Mouse (Mus musculus) R1 (cell line): ENCODE measurements at regions not wholly inside any gene's neighbourhood (a gene's known extent, or its start where the extent isn't known, plus 50 kb on each side); places are given as distances from the start of the nearest gene placed in this dataset.

Experiments
- DNase-seq: peaks from one replicate; pipeline ENCODE4 v3.0.0-alpha.2; 2018; ENCODE audit warnings: low read depth, low spot score

DNA sequence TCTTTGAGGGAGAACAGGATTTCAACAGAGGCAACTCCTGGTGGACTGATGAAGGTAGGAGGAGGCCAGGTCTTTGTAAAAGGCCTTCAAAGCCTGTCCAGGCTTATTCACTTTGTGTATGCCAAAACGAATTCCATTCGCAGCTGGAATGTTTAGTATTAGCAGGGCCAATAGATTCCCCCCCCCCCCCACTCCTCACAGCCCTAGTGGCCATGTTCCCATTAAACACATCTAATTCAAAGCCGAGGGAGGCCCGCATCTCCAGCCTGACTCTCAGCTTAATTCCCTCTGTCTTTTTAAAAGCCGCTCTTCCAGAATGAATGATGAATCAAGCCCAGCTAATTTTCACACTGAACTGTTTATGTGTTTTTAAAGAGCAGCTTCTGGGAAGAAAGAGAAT lies 205.5 kb downstream of the Etnk1 start:
- no peak for DNase-seq

DNA sequence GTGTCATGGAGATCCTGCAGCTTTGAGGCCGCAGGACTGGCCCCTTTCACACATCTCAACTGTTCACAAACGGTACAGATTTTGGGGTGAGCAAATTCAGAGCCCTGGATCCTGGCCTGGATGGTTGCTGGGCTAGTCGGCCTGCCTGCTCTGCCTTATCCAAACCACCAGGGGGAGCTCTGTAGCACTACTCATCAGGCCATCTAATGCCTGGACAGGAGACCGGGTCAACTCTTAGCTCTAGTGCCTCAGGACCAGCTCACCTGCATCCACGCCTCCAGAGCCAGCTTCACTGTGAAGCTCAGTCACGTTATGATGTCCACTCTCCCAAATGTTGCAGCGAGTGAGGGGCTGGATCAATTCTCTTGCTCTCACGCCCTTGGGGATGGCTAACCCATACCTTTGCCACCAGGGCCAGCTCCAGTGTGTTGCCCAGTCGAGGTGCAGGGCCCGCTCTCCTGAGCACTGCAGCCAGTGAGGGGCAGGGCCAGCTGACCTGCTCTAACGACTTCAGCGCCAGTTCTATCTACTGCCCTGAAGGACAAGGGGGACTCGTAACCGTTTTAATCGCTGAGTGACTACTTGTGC lies 206.8 kb downstream of the Etnk1 start:
- peak; percentile 68 for DNase-seq

DNA sequence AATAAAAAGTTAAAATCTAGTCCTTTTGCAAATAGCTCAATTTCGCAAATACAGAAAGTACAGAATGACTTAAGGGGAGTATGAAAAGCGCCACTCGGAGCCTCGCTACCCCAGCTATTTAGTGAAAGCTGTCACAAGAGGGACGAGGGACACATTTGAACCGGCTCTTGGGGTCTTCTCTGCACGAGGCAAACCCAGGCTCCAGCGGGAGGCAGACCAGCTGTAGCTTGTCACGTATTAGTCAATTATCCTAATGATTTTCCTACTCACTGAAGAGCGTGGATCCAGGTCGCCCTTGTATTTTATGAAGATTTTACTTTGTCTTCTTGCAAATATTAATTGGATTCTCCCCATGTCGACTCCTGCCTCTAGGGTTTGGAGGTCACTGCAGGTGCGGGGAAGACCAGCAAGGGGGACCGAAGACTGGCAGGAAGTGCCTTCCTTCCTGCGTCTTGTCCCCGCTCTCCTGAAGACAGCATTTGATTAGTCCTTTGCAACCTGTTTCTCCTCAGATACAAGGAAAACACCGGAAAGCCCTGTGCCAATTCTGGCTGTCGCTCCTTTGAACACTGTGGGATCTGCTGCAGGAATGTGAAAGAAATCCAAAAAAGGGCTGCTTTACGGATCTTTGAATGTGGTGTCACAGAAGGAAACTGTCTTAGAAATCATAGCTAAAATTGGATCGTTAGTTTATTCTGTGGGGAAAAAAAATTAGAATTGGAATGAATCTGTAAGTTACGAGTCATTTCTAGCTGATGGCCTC lies 209.1 kb downstream of the Etnk1 start:
- DNase-seq: no peak

DNA sequence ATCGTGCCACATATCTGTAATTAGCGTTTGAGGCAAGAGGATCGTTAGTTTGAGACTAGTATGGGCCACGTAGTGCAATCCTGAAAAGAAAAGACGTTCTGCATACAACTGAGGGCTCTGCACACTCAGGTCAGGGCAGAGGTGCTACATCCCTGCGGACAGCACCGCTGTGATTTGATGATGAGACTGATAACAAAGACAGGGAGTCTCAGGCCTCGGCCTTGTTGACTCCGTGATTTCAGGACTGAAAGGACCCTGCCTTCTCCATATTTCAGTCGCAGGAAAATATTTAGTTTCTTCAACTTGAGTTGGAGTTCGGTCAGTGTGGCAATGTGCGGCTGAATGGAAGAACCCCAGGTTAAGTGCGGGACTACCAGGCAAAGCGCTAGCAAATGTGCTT lies 210.1 kb downstream of the Etnk1 start:
- no peak for DNase-seq

DNA sequence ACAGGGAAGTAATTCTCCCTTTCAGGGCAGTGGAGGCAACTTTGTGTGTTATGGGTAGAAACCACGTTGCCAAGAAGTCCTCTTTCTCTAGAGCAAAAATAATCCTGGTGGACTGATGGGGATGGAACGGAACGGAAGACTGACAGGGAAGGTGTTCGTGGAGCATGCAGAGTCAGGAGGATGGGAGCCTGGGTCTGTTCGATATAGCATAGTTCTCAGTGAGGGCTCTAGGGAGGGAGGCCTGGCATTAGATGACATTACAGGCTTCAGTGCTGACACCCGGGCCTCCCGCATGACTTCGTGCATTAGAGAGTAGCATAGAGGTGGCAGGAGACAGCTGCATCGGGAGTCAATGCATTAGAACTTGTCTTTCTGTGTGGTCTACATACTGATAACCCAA lies 211.1 kb downstream of the Etnk1 start:
- no peak for DNase-seq

DNA sequence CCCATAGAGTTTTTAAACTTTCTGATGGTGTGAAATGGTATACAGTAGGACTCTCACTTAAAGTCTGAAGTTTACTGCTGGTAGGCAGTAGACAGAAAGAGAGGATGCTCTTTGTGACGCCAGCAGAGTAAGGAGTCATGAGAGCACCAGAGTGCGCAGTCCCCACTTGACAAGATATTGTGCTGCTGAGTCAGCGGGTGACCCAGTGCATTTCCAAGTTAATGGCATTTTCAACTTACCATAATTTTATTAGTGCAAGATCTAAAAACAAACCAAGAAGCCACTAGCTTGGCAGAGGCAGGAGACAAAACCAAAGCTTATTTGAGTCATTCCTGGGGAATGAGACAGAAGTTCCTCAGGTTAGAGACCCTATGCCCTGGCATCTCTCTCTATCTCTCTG lies 213.5 kb downstream of the Etnk1 start:
- no peak for DNase-seq

DNA sequence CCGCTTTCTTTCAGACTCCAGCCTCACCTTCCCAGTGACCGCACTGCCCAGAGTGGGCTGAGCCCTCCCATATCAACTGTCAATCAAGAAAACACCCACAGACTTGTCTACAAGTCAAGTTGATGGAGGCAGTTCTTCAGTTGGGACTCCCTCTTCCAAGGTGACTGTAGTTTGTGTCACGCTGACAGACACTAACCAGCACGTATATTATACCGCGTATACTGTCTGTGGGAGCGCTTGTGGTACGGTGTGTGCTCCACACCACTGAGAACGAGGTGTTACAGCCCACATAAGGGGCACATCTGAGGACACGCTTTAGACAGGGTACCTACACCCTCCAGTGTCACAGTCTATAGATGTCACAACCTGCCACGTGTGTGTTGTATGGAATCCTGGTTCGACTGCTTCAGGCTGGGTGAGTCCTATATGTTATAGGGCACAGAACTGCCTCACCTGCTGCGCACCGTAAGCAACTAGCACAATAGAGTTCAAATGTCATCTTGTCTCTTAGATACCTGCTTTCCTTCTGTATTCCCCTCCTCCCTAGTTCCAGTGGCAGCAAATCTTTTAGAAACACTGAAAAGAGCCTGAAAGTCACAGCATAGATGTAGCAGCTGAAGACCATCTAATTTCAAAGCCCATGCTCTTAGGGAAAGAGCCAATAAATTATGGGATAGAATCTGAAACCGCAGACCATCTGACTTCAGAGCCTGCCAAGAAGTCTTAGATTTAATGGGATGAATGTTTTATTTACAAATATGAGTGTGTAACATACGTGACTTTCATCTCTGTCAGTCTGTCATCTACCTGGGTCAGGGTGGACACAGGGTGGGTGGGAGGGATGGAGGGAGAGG lies 219.8 kb downstream of the Etnk1 start:
- no peak for DNase-seq

DNA sequence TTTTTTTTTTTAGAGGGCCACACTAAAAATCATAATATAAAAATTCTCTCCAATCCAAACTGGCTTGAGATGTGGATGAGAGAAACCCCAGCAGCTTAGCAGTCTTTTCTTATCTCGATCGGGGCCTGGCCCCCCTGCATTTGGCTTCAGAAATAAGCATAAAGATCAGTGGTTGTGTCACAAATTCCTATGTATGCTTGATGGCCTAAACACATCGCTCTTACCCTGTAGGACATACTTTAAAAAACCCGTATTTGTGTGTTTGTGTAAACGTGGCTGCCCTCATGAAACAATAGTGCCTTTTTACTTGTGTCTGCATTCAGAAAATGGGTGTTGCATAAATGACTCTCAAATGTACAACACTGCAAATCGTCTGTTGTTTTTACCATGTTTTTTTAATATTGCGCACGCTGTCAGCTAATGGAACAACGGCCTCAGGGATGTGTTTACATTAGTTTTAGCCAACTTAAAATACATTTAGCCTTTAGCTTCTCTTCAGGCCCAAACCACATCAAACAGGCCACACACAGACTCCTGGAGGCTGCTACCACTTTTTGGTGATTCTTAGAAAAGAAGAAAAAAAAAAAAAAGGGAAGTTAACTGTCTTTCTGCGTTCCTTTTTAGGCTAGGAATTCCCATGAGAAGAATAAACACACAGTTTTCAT lies 226.7 kb downstream of the Etnk1 start:
- DNase-seq: no peak

DNA sequence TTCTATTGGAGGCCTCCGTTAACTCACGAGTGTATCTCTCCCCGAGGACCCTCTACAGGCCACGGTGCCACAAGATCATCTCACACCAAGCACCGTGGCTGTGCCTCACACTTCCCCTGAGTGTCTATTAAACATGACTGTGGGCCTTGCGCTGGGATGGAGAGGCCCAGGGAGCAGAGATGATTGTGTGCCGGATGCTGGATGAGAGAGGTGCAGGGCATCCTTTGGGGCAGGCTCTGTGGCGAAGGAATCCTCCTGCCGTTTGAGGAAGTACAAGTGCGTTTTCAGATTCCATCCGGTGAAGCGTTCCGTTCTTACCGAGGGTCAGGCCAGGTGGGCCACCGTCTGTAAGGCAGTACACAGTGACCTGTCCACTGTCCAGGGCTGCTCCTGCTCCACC lies 227.4 kb downstream of the Etnk1 start:
- no peak for DNase-seq

DNA sequence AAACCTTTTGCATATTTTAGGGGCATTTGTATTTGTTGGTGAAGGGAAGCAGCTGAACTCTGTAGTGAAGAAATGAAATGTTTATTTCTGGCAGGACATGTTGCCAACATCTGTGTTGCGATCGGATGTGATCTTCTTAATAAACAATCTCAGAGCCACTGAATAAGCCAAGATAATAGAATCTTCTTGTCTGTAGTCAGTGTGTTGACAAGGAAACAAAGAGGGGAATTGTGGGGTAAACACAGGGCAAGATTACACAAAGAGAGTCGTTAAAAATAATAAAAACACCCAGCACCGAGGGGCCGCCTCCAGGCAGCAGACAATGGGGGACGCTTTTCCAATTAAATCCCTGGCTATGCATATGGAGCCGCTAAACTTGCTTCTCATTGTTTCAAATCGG lies 234.4 kb downstream of the Etnk1 start:
- DNase-seq: no peak

DNA sequence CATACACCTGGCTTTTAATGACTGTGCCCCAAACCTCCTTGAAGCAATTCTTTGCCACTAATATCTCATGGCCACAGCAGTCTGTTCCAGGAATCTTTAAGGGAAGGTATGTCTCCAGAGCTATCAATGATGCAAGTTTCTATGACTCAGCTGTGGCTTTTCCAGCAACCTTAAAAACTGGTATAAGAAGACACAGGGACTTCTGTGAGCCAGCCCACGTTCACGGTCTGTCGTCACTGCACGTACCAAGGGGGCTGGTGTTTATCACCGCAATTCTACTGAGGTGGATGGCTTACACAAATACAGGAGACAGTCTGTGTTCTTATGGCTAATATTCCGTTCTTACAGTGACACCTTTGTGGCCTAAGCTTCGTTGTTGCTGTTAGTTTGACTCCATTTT lies 234.9 kb downstream of the Etnk1 start:
- no peak for DNase-seq

DNA sequence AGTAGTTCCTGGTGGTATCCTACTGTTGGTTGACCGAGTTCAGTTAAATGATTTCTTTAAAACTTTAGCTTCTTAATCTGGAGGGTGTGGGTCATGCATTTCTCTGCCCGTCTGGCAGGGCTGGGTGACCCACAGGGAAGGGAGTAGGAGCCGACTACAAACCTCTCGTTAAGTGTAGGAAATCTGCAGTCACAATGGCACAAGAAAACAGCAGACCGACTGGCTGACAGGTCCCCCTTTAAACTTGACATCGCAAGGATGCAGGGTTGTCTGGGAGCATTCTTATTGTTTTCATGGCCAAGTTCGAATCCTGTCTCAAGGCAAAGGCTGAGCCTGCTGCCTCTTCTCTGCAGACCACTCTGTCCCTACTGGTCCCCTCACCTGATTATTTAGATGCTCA lies 235.7 kb downstream of the Etnk1 start:
- no peak for DNase-seq

DNA sequence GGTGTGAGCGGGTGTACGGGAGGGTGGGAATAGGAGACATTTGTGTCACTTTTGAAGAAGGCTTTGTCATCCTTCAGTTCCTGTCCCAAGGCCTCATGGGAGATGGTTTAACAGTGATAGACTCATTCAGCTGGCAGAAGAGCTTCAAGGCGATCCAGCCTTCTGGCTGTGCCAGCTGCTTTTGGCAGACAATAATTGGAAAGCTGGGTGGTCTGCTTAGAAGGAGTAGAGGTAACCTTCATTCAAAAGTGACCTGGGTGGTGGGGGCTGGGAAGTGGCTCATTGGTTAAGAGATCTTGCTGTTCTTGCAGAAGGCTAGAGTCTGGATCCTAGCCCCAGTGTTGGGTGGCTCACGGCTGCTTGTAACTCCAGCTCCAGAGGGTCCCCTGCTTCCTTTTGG lies 237.5 kb downstream of the Etnk1 start:
- DNase-seq: no peak

DNA sequence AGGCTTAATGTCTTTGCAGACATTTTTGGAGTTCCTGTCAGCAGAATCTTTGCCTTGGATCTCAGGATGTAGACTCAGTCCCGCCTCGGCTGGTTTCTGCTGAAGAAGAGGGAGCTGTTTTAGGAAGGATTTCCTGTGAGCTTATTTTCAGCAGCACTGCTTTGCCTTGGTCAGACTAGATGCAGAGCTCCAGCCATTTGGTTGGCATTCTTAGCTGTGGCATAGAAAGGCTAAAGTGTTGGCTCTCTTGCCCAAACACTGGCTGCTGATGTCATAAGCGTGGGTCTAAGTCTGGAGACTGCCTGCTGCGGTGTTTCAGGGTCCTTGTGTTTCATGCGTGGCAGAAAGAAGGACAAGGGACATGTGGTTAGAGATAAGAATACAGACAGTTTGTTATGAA lies 245.0 kb downstream of the Etnk1 start:
- no peak for DNase-seq

DNA sequence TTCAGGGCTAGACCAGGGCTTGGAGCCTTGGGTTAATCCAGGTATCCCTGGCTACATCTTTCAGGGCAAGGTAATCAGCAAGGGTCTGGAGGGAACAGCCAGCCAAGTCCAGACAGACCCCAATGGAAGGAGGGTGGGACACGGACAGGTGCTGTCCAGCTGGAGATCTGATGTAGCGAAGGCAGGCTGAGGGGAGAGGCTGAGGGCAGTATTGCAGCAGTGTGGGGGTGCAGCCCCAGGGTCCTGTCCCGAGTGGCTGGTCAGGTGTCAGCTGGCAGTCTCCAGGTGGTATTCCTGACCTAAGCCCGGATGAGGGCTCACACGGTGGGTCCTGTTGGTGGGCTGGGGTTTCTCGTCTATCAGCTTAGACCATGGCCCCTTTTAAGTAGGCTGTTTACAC lies 245.7 kb downstream of the Etnk1 start:
- no peak for DNase-seq

DNA sequence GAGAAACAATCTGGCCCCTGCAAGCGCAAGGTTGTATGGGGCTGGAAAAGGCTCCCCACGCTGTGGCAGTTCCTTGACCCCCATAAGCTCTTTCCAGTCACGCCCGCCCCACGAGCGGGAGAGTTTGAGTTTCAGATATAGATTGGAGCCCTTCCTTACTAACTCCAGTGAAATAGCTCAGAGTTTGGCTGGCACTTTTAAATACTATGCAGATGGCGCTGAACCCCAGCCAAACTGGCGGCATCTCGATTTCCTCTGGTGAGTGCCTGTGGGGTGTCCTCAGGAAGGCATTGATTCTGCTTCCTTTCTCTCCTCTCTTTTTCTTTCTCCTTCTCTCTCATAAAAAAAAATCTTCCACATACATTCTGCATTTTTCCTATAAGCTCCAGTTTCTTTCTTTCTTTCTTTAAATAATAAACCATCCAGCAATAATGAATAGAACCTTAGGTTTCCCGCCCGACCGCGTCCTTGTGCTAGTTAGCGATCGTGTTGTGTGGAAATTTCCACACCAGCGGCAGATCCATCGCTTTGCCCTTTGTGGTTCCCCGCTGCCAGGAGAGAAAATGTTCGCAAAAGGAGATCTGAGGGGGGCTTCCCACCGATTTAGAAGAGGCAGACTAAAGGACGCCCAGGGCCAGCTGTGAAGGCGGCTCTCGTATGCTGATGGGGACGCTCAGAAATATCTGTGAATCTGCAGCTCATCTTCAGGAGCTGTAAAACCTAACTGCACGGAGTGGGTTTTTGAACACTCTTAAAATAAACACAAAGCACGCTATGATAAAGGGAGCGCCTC lies 247.8 kb downstream of the Etnk1 start:
- DNase-seq: no peak

DNA sequence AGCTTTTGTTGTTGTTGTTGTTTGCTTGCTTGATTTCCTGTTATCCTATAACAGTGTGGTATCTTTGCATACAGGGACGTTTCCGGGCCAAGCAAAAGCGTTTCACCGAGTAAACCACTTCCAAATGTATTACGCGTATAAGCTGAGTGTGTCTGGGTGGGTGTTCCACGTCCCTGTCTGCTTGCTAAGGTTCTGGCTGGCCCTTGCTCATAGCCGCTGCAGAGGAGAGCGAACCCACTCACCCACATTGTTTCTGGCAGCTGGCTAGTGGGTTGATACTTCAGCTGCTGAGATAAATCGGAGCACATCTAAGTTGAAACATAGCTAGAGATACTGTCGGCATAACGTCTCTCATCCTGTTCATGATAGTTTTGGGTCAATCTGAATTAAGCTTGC lies 248.4 kb downstream of the Etnk1 start:
- no peak for DNase-seq

DNA sequence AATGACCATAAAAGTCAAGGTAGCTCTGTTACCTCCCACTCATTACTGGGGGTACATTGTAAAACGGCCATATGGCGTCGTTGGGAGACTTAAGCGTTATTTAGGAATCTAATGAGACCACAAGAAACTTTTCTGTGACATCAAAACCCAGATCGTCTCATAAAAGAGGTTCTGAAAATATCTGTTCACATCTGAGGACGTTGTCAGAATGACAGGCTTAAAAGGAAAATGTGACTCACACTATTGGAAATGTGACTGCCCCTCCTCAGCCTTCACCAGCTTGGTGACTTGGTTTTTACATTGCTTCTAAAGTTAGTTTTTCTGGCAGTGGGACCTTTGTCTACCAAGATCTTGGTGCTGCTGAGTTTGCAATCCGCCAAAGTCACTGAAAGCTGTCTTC lies 252.9 kb downstream of the Etnk1 start:
- no peak for DNase-seq

DNA sequence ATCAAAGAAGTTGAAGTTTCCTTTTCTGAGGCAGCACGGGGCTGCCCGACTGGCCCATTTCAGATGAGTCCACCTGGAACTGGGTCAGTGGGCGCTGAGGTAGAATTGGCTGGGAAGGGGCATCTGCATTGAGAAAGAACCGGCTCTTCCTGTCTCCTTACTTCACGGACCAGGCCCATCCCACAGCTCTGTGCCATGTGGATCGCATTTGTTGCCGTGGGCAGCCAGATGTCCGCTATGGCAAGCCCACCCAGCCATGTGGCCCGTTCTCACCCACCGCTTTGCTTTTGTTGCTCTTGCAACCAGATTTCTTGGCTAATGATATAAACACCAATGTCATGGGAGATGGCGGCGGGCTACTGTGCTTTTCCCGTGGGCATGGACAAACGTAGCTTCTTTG lies 256.0 kb downstream of the Etnk1 start:
- no peak for DNase-seq

DNA sequence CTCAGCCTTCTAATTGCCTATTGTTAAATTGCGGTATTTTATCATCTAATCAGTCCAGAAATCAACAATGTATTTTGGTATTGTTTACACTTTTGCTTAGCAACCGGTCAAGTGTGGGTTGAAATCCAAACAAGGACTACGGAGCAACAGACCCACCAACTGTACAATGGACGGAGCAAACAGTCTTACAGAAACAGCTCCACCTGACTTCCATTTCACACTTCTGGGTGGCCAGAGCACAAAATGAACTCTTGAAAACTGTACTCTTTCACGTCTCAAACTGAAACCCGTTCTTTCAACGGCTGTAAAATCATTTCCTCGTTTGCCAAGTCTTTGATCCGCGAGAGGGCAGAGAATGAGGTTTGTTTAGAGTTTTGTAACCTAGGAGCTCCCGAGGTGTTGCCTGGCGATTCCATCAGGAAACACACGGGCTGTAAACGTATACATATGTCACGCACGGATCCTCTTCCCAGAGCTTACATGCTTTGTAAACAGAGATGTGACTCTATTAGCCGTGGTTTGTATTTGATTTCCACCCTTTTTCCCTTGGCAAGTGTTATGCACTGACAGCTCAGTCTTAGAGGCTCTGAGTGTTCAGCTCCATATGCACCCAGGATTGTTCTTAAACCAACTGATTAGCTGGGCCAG lies 258.3 kb downstream of the Etnk1 start:
- no peak for DNase-seq

DNA sequence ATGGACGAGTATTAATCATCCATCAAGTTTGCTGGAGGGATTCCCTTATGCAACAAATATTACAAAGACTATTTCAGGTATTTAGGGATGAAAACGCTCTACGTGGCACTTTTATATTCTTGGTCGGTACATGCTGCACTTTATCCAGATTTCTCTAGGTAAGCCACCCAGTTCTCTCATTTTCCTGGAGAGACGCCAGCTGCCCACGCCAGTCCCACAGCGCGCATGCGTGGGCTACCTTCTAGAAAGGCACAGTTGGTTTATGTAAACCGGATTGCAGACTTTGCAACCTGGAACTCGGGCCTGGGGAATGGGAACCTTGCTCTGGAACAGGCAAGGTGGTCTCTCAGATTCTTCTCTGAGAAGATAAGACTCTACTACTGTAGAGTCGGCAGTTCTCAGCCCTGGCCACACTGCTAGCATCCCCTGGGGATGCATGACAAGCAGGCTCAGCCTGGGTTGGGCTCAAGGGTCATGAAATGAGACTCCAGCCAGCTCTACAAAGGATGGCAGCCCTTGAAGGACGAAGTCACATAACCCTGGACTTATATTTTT lies 265.0 kb downstream of the Etnk1 start:
- DNase-seq: no peak
